In the genomic region with DNA sequence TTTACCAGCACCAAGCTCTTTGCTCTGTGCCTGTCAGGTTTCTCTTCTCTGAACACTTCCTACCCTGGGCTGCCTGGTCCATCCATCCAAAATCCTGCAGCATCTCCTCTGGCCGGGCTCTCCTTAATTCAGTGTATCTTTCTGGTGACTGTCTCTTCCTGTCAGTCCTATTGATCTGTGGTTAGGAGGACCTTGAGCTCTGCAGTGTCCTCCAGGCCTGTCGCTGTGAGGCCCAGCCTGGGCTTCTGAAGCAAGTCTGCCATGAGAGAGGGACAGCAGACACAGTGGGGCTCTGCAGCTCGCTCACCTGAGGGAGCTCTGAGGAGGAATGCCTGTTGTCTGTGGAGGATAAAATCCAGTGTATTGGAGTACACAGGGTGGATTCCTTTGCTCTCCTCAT, we compare ENCODE assay signal across 1 mouse cellular context.
TF ChIP-seq lines count a peak whose summit lies in the region.

No protein-coding gene starts in this region.

TF ChIP-seq in ES-E14, 5 proteins besides CTCF, POLR2A, EP300 and RAD21:
- TF ChIP-seq ZNF384 (IDR thresholded peaks at IDR 0.05; ENCODE audit: low read depth, low read length) (no peak), CHD2 (IDR thresholded peaks at IDR 0.05; ENCODE audit: low read depth, low read length) (no peak), ZC3H11A (IDR thresholded peaks at IDR 0.05; ENCODE audit: borderline replicate concordance, low read depth, low read length) (no peak), HCFC1 (IDR thresholded peaks at IDR 0.05; ENCODE audit: borderline replicate concordance, insufficient read depth, low read length) (no peak), MAFK (IDR thresholded peaks at IDR 0.05; ENCODE audit: insufficient read depth, low read depth, low read length) (no peak)
